Mouse (Mus musculus) liver, postnatal 0 days (tissue): Measurements from ENCODE around the gene Myo9a.
"Not testable (repeated sequence)": the region's sequence is repeated elsewhere in the genome, so short reads cannot be mapped to it uniquely, and the experiment has no call there.

Experiments used
- CTCF ChIP-seq: sonication (generic); IDR thresholded peaks from 2 replicates; pipeline ENCODE4 v1.5.1; 2016; ENCODE audit warnings: antibody characterized with exemption, low read depth
- EP300 ChIP-seq: IDR thresholded peaks from 2 replicates; pipeline ENCODE4 v1.6.1; 2016; ENCODE audit warnings: antibody characterized with exemption, low read depth, mild to moderate bottlenecking

GRCm38 (mm10) chr9:59757016-59757415 lies 6.3 kb downstream of the Myo9a start:
- not testable (repeated sequence) for TF ChIP-seq CTCF, EP300
